Mouse (Mus musculus): Measurements from ENCODE around the gene Stat5b. TPM values are rescaled to one million over a fixed set of nuclear protein-coding genes. Genes with fewer than 3 reads are reported as not detected.

The Stat5b gene
- polyA plus RNA-seq, 1 experiment from 2014 or later: 17.3 TPM

GRCm38 (mm10) chr11:100879321-100880078 lies 29.0 kb upstream of the Stat5b start:
- no peak overlapping the region for H3K4me2 ChIP-seq (ENCODE audit: low read depth, low read length)

GRCm38 (mm10) chr11:100875761-100876160 lies 25.2 kb upstream of the Stat5b start:
- no peaks in the 10 kb centered on the region for H3K4me1 ChIP-seq (ENCODE audit: control insufficient read depth, insufficient read depth, low read length)
- no peak overlapping the region for H3K27ac ChIP-seq (ENCODE audit: low read depth, low read length)
- H3K27me3 ChIP-seq (ENCODE audit: control insufficient read depth, insufficient read depth, low read length): no peaks in the 10 kb centered on the region
- no peaks in the 10 kb centered on the region for H3K9me3 ChIP-seq (ENCODE audit: control insufficient read depth, low read length)
- ATAC-seq (ENCODE audit: low read depth): no peak
- no peak overlapping the region for H3K4me3 ChIP-seq (ENCODE audit: low read depth, low read length)
- H3K9ac ChIP-seq (replicated peaks; ENCODE audit: low read depth, low read length): no peak overlapping the region
- no peaks in the 10 kb centered on the region for H3K36me3 ChIP-seq (ENCODE audit: control insufficient read depth, insufficient read depth, low read length)
- no peak overlapping the region for H3K4me2 ChIP-seq (ENCODE audit: low read depth, low read length)
- WGBS: 82% methylated on average over 3 of the region's 3 CpGs

More at GRCm38 (mm10) chr11:100879321-100880078, 29.0 kb upstream of the Stat5b start:
- no peaks in the 10 kb centered on the region for H3K4me1 ChIP-seq (ENCODE audit: control insufficient read depth, insufficient read depth, low read length)
- WGBS: 83% methylated on average over 15 of the region's 15 CpGs
- no peak overlapping the region for H3K9ac ChIP-seq (replicated peaks; ENCODE audit: low read depth, low read length)
- H3K27ac ChIP-seq (ENCODE audit: low read depth, low read length): no peak overlapping the region
- no peaks in the 10 kb centered on the region for H3K9me3 ChIP-seq (ENCODE audit: control insufficient read depth, low read length)
- ATAC-seq (ENCODE audit: low read depth): no peak
- H3K27me3 ChIP-seq (ENCODE audit: control insufficient read depth, insufficient read depth, low read length): no peaks in the 10 kb centered on the region
- H3K4me3 ChIP-seq (ENCODE audit: low read depth, low read length): no peak overlapping the region
- H3K36me3 ChIP-seq (ENCODE audit: control insufficient read depth, insufficient read depth, low read length): no peaks in the 10 kb centered on the region

GRCm38 (mm10) chr11:100870968-100871350 lies 20.4 kb upstream of the Stat5b start:
- H3K9ac ChIP-seq (replicated peaks; ENCODE audit: low read depth, low read length): no peak overlapping the region
- H3K36me3 ChIP-seq (ENCODE audit: control insufficient read depth, insufficient read depth, low read length): no peaks in the 10 kb centered on the region
- WGBS: 86% methylated on average over 8 of the region's 8 CpGs
- no peak overlapping the region for H3K27ac ChIP-seq (ENCODE audit: low read depth, low read length)
- no peak overlapping the region for H3K4me2 ChIP-seq (ENCODE audit: low read depth, low read length)
- H3K4me3 ChIP-seq (ENCODE audit: low read depth, low read length): no peak overlapping the region
- no peaks in the 10 kb centered on the region for H3K4me1 ChIP-seq (ENCODE audit: control insufficient read depth, insufficient read depth, low read length)
- H3K9me3 ChIP-seq (ENCODE audit: control insufficient read depth, low read length): no peaks in the 10 kb centered on the region
- H3K27me3 ChIP-seq (ENCODE audit: control insufficient read depth, insufficient read depth, low read length): no peaks in the 10 kb centered on the region
- ATAC-seq (ENCODE audit: low read depth): no peak

- no peak for ATAC-seq (ENCODE audit: low read depth)
- Histone ChIP-seq H3K27me3 (ENCODE audit: control insufficient read depth, insufficient read depth, low read length) (no peaks in the 10 kb centered on the region), H3K4me1 (ENCODE audit: control insufficient read depth, insufficient read depth, low read length) (no peaks in the 10 kb centered on the region), H3K36me3 (ENCODE audit: control insufficient read depth, insufficient read depth, low read length) (no peaks in the 10 kb centered on the region), H3K27ac (ENCODE audit: low read depth, low read length) (no peak overlapping the region), H3K4me3 (ENCODE audit: low read depth, low read length) (no peak overlapping the region), H3K4me2 (ENCODE audit: low read depth, low read length) (no peak overlapping the region), H3K9ac (replicated peaks; ENCODE audit: low read depth, low read length) (no peak overlapping the region), H3K9me3 (ENCODE audit: control insufficient read depth, low read length) (no peaks in the 10 kb centered on the region)
- 84% methylated on average over 10 of the region's 10 CpGs for WGBS
These were observed 19.9 kb upstream of the Stat5b start for GRCm38 (mm10) chr11:100870256-100870967.

- no peak overlapping the region for H3K9ac ChIP-seq (replicated peaks; ENCODE audit: low read depth, low read length)
- no peak overlapping the region for H3K4me3 ChIP-seq (ENCODE audit: low read depth, low read length)
- no peaks in the 10 kb centered on the region for H3K9me3 ChIP-seq (ENCODE audit: control insufficient read depth, low read length)
- H3K27me3 ChIP-seq (ENCODE audit: control insufficient read depth, insufficient read depth, low read length): no peaks in the 10 kb centered on the region; the same call in 1 of the 2 replicates
- no peaks in the 10 kb centered on the region for H3K4me1 ChIP-seq (ENCODE audit: control insufficient read depth, insufficient read depth, low read length)
- ATAC-seq (ENCODE audit: low read depth): no peak
- no peak overlapping the region for H3K27ac ChIP-seq (ENCODE audit: low read depth, low read length)
- no peaks in the 10 kb centered on the region for H3K36me3 ChIP-seq (ENCODE audit: control insufficient read depth, insufficient read depth, low read length)
- H3K4me2 ChIP-seq (ENCODE audit: low read depth, low read length): no peak overlapping the region
- WGBS: 86% methylated on average over 7 of the region's 7 CpGs
These were observed 15.1 kb upstream of the Stat5b start for GRCm38 (mm10) chr11:100865618-100866017.

GRCm38 (mm10) chr11:100863141-100863540 lies 12.6 kb upstream of the Stat5b start:
- Histone ChIP-seq H3K9me3 (ENCODE audit: control insufficient read depth, low read length) (no peaks in the 10 kb centered on the region), H3K4me3 (ENCODE audit: low read depth, low read length) (no peak overlapping the region), H3K9ac (replicated peaks; ENCODE audit: low read depth, low read length) (no peak overlapping the region), H3K4me1 (ENCODE audit: control insufficient read depth, insufficient read depth, low read length) (no peaks in the 10 kb centered on the region), H3K36me3 (ENCODE audit: control insufficient read depth, insufficient read depth, low read length) (no peaks in the 10 kb centered on the region), H3K27ac (ENCODE audit: low read depth, low read length) (no peak overlapping the region), H3K4me2 (ENCODE audit: low read depth, low read length) (no peak overlapping the region), H3K27me3 (ENCODE audit: control insufficient read depth, insufficient read depth, low read length) (peaks cover 9% of the 10 kb centered on the region; the same call in 1 of the 2 replicates)
- ATAC-seq (ENCODE audit: low read depth): no peak
- 89% methylated on average over 10 of the region's 10 CpGs for WGBS

GRCm38 (mm10) chr11:100861836-100862235 lies 11.3 kb upstream of the Stat5b start:
- ATAC-seq (ENCODE audit: low read depth): no peak
- no peaks in the 10 kb centered on the region for H3K36me3 ChIP-seq (ENCODE audit: control insufficient read depth, insufficient read depth, low read length)
- peaks cover 9% of the 10 kb centered on the region; the same call in 1 of the 2 replicates for H3K27me3 ChIP-seq (ENCODE audit: control insufficient read depth, insufficient read depth, low read length)
- H3K4me3 ChIP-seq (ENCODE audit: low read depth, low read length): no peak overlapping the region
- no peak overlapping the region for H3K4me2 ChIP-seq (ENCODE audit: low read depth, low read length)
- no peak overlapping the region for H3K9ac ChIP-seq (replicated peaks; ENCODE audit: low read depth, low read length)
- no peak overlapping the region for H3K27ac ChIP-seq (ENCODE audit: low read depth, low read length)
- no peaks in the 10 kb centered on the region for H3K9me3 ChIP-seq (ENCODE audit: control insufficient read depth, low read length)
- no peaks in the 10 kb centered on the region for H3K4me1 ChIP-seq (ENCODE audit: control insufficient read depth, insufficient read depth, low read length)
- WGBS: 31% methylated on average over 3 of the region's 3 CpGs

- H3K9ac ChIP-seq (replicated peaks; ENCODE audit: low read depth, low read length): no peak overlapping the region
- H3K27me3 ChIP-seq (ENCODE audit: control insufficient read depth, insufficient read depth, low read length): peaks cover 9% of the 10 kb centered on the region; the same call in 1 of the 2 replicates
These were observed 10.8 kb upstream of the Stat5b start for GRCm38 (mm10) chr11:100861335-100861734.

More at GRCm38 (mm10) chr11:100861335-100861734, 10.8 kb upstream of the Stat5b start:
- Histone ChIP-seq H3K4me2 (ENCODE audit: low read depth, low read length) (no peak overlapping the region), H3K36me3 (ENCODE audit: control insufficient read depth, insufficient read depth, low read length) (no peaks in the 10 kb centered on the region), H3K4me1 (ENCODE audit: control insufficient read depth, insufficient read depth, low read length) (no peaks in the 10 kb centered on the region), H3K4me3 (ENCODE audit: low read depth, low read length) (no peak overlapping the region), H3K27ac (ENCODE audit: low read depth, low read length) (no peak overlapping the region), H3K9me3 (ENCODE audit: control insufficient read depth, low read length) (no peaks in the 10 kb centered on the region)
- WGBS: 83% methylated on average over 7 of the region's 7 CpGs
- no peak for ATAC-seq (ENCODE audit: low read depth)
